Mouse (Mus musculus) retina, embryonic 14.5 days (tissue): Measurements from ENCODE around the gene Ifitm6.
"Not testable (repeated sequence)": the region's sequence is repeated elsewhere in the genome, so short reads cannot be mapped to it uniquely, and the experiment has no call there.

Experiments
- DNase-seq: peaks from one replicate; pipeline ENCODE4 v3.0.0-alpha.2; 2015; ENCODE audit warnings: low spot score

Gene Ifitm6

DNA sequence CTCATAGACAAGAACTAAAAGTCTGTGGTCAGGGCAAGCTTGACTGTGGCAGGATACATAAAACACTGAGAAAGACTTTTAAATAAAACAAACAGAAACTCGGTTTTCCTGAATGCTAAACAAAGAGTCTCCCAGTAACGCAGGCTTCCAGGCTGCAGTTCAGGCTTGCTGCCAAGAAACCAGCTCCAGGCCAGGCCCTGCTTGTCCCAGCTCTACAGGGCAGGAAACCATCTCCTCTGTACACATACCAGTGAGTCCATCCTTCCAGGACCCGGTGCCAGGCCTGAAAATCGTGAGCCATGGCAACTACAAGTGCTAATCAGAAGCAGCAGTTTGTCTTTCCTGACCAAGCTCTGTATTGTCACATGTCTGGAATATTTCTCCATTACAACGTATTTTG lies 23.9 kb upstream of the Ifitm6 start:
- DNase-seq, result no peak

GRCm38 (mm10) chr7:141040867-141041606 lies 23.3 kb upstream of the Ifitm6 start:
- DNase-seq, result peak; percentile 23

DNA sequence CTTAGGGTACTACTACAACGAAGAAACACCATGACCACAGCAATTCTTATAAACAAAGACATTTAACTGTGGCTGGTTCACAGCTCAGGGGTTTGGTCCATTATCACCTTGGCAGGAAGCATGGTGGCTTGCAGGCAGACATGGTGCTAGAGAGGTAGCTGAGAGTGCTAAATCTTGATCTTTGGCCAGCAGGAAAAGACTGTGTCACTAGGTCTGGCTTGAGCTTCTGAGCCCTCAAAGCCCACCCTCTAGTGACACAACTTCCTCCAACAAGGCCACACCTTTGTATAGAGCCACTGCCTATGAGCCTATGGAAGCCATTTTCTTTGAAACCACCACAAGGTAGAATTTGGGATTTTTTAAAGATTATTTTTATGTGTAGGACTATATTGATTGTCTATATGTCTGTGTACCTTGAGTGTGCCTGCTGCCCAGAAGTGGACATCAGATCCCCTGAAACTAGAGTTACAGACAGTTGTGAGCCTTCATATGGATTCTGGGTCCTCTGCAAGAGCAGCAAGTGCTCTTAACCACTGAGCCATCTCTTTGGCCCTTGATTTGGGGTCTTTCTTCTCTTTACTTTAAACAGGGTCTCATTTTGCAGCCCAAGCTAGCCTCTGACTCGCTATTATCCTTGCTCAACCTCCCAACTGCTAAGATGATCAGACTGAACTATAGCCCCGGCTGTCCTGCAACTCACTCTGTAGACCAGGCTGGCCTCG lies 21.8 kb upstream of the Ifitm6 start:
- no peak for DNase-seq

DNA sequence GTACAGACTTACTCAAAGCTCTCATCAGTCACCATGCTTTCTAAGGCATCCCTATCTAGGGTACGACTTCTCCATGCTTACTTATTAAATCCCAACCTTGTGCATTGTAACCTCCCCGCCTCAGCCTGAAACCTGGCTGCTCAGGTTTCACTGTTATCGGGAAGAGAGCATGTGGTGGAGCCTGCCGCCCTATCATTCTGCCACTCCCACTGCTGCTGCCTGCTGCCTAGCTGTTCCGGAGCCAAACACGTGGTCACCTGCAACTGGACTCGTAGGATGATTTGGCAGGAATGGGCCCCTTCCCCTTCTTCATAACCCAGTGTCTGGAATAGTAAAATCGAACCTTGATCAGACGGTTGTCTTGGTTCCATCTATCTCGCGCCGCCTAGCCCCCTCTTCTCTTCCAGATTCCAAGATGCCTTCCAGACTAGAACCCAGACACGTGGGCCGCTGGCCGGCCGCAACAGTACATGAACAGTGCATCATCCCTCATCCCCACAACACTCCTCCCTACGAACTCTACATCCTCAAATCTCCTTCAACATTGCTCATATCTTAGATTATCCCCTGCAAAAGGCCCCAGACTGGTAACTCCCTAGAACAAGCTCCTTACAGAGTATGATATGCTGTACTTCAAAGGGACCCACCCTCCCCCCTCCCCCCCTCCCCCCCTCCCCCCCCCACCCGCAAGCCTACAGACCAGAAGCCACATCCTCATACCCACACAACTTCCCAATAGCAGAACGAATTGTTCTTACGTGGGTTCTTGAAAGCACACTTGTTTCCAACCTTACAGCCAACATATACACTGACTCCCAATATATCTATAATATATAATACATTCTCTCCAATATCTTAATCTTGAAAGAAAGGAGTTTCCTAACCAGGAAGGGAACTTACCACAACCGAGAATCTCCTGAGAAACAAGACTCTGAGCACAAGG lies 20.6 kb upstream of the Ifitm6 start:
- DNase-seq, result no peak

- DNase-seq, result not testable (repeated sequence)
These were observed 18.9 kb upstream of the Ifitm6 start for GRCm38 (mm10) chr7:141036624-141037023.

DNA sequence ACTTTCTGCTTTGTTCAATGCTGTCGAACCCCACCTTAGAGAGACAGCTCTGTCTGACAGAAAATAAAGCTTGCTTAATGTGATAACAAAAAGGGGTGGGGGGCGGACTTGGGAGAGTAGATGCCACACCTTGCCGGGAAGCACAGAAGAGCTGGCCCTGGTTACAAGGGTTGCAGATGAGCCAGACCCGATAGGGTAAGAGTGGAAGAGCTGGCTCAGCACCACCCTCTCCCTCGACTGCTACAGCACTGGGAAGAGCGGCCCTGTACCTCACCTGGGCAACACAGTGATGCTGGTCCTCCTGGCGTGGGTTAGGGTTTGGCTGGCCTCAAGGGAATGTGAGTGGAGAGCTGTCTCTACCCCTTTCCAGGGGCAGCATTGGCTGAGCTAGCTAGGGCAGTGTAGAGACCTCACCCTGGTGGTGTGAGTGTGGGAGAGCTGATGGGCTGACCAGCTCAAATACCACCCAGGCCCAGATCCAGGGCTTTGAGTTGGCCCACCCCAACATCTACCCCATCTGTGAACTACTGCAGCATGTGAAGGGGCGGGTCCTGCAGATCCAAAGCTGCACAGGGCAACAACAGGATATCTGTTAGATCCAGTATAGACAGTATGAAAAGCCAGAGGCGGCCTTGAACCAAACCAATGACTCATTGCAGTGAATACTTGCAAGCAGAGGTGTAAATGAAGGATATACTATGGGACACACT lies 14.9 kb upstream of the Ifitm6 start:
- no peak for DNase-seq

DNA sequence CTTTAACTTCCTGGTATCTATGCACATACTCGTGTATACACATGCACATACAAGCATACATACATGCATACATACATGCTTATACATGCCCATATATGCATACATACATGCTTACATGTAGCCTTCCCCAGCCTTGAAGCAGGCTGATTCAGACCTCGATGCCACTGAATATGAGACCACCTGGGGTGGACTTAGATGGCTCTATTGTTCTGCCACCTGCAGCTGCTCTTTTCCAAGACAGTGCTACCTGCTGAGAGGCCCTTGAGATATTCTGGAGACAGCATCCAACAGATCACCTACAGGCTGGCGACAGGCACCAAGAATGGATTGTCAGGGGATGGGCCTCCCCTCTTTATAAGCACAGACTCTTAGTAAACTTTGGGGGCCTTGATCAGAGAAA lies 12.7 kb upstream of the Ifitm6 start:
- no peak for DNase-seq

- no peak for DNase-seq
These were observed 11.1 kb upstream of the Ifitm6 start, which contains the start of gene Gm17387 for GRCm38 (mm10) chr7:141028831-141029230. Gm17387 (plus strand) TSS chr7:141029131.

GRCm38 (mm10) chr7:141026740-141027098 lies 9.0 kb upstream of the Ifitm6 start:
- DNase-seq, result no peak

GRCm38 (mm10) chr7:141026097-141026739 lies 8.5 kb upstream of the Ifitm6 start:
- DNase-seq, result no peak

GRCm38 (mm10) chr7:141024865-141025838 lies 7.4 kb upstream of the Ifitm6 start:
- DNase-seq, result peak; percentile 30

GRCm38 (mm10) chr7:141021489-141022449 lies 4.0 kb upstream of the Ifitm6 start:
- no peak for DNase-seq

- DNase-seq, result no peak
These were observed 1.3 kb upstream of the Ifitm6 start for GRCm38 (mm10) chr7:141019028-141019427.

GRCm38 (mm10) chr7:141016707-141017697 lies 722 bp downstream of the Ifitm6 start:
- DNase-seq, result no peak

GRCm38 (mm10) chr7:141011238-141011770 lies 6.4 kb downstream of the Ifitm6 start:
- no peak for DNase-seq

- DNase-seq, result no peak
These were observed 7.1 kb downstream of the Ifitm6 start, which contains the start of gene Ifitm3 for GRCm38 (mm10) chr7:141010593-141010992. Ifitm3 (minus strand) TSS chr7:141010770.

DNA sequence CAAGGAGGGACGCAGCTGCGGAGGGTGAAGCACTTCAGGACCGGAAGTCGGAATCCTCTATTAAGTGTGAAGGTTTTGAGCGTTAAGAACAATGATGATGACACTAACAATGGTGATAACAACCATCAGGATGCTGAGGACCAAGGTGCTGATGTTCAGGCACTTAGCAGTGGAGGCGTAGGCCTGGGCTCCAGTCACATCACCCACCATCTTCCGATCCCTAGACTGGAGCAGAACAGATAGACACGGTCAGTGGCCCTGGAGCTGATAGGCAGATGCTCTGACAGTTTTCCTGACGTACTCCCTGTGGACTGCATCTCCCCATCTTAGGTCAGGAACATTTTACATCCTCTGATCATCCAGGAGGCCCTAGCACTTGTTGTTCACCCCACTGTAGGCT lies 8.1 kb downstream of the Ifitm6 start:
- DNase-seq, result no peak
